Mouse (Mus musculus) embryonic facial prominence, embryonic 11.5 days (tissue): ENCODE measurements around the gene Slpi. TPM values are rescaled to one million over a fixed set of nuclear protein-coding genes. Genes with fewer than 3 reads are reported as not detected.

Source experiments
- ATAC-seq: fragments of 200-750 bp; cut with Nextera tagmentation; replicated peaks from 2 replicates; pipeline ENCODE4 v1.8.0; 2017; ENCODE audit warnings: low read depth; ENCODE audit not compliant: insufficient number of reproducible peaks, low FRiP score, low TSS enrichment
- DNase-seq: peaks from one replicate; pipeline ENCODE4 v3.0.0-alpha.2; 2015; ENCODE audit warnings: low spot score
- H3K27ac ChIP-seq: fragments of 300-500 bp; sonication (generic); replicated peaks from 2 replicates; pipeline ENCODE4 v1.5.1; 2014; ENCODE audit warnings: mild to moderate bottlenecking, low read depth, low read length, control low read depth
- H3K27me3 ChIP-seq: fragments of 300-500 bp; sonication (generic); 2 replicates; pipeline ENCODE4 v1.6.1; 2014; ENCODE audit warnings: mild to moderate bottlenecking, low read length, moderate library complexity, mixed read lengths; ENCODE audit not compliant: control insufficient read depth, insufficient read depth
- H3K36me3 ChIP-seq: fragments of 300-500 bp; sonication (generic); replicated peaks from 2 replicates; pipeline ENCODE4 v1.6.1; 2014; ENCODE audit warnings: low read depth, mild to moderate bottlenecking, low read length, moderate library complexity, mixed read lengths; ENCODE audit not compliant: control insufficient read depth, insufficient read depth
- H3K4me1 ChIP-seq: fragments of 300-500 bp; sonication (generic); 2 replicates; pipeline ENCODE4 v1.6.1; 2014; ENCODE audit warnings: low read length, mixed read lengths; ENCODE audit not compliant: control insufficient read depth, insufficient read depth
- H3K4me2 ChIP-seq: fragments of 300-500 bp; sonication (generic); 2 replicates; pipeline ENCODE4 v1.6.1; 2014; ENCODE audit warnings: low read depth, mild to moderate bottlenecking, control low read depth, low read length, moderate library complexity
- H3K4me3 ChIP-seq: fragments of 300-500 bp; sonication (generic); 2 replicates; pipeline ENCODE4 v1.5.1; 2014; ENCODE audit warnings: low read depth, low read length, control low read depth
- H3K9ac ChIP-seq: fragments of 300-500 bp; sonication (generic); replicated peaks from 2 replicates; pipeline ENCODE4 v1.6.1; 2014; ENCODE audit warnings: mild to moderate bottlenecking, control low read depth, low read length
- H3K9me3 ChIP-seq: fragments of 300-500 bp; sonication (generic); replicated peaks from 2 replicates; pipeline ENCODE4 v1.6.1; 2016; ENCODE audit warnings: mild to moderate bottlenecking, low read length, inconsistent platforms, mixed read lengths; ENCODE audit not compliant: control insufficient read depth
- WGBS: fragments of 180-500 bp; shearing (Covaris S2); extraction: QIAGEN DNeasy Blood & Tissue Kit; methylation state at CpG from one replicate; pipeline ENCODE4 v1.1.7; 2014; 5-methylcytosine and 5-hydroxymethylcytosine counted together
- polyA plus RNA-seq: library from polyadenylated mRNA; unstranded; fragments of >200 nt; fragmentation: Nextera tagmentation; extraction: Ambion mirVana; gene quantifications from 2 replicates; pipeline ENCODE4 v1.2.1, GENCODE M21; 2014

The Slpi gene
- polyA plus RNA-seq, 1 experiment from 2014 or later = 0.32 TPM

DNA sequence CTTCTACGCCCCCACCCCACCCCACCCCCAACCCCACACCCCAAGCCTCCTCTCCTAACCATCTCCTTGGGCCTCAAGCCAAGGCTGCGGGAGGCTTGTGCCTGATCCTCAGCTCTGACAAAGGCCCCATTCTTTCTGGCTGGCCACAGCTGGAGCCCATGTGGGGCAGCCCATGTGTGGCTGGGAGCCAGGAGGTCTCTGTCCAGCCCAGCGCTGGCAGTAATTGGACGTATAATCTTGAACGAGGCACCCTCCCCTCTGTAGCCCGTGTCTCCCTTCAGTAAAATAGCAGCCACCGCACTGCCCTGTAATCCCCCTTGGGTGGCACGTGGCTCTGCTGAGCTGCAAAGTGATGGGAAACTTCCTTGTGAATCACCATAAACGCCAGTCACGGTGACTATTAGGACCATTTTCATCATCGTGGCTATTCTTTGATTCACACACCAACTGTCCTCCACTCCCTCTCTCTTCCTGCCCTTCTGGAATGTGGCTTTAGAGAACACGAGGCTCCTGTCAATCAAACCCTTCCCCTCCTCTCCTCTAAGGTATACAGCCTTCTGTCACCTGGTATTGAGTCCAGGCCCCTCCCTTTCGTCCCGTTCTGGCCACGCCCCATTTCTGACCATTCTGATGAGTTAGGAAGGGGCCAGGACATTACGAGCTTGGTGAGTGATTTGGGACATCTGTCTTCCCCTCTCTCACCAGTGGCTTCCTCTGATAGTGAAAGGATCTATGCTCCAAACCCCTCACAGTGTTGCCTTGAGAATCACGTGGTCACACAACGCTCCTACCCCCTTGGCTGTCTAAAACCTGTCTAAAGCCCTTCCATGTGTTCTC is 2.8 kb downstream of the Slpi start:
- 6% methylated on average over 17 of the region's 18 CpGs for WGBS
- no peak overlapping the region; the same call in 1 of the 2 replicates for H3K4me2 ChIP-seq
- H3K27ac ChIP-seq = no peak overlapping the region
- 0 out of 2 replicates have a peak, but pooled peaks cover 3% of the 10 kb centered on the region for H3K4me1 ChIP-seq
- peak overlapping the region; percentile 22; the same call in 1 of the 2 replicates for H3K9ac ChIP-seq
- peak; percentile 61 for DNase-seq
- peak; percentile 85 for ATAC-seq
- no peaks in the 10 kb centered on the region for H3K36me3 ChIP-seq
- no peaks in the 10 kb centered on the region for H3K9me3 ChIP-seq
- no peak overlapping the region for H3K4me3 ChIP-seq
- no peaks in the 10 kb centered on the region for H3K27me3 ChIP-seq

DNA sequence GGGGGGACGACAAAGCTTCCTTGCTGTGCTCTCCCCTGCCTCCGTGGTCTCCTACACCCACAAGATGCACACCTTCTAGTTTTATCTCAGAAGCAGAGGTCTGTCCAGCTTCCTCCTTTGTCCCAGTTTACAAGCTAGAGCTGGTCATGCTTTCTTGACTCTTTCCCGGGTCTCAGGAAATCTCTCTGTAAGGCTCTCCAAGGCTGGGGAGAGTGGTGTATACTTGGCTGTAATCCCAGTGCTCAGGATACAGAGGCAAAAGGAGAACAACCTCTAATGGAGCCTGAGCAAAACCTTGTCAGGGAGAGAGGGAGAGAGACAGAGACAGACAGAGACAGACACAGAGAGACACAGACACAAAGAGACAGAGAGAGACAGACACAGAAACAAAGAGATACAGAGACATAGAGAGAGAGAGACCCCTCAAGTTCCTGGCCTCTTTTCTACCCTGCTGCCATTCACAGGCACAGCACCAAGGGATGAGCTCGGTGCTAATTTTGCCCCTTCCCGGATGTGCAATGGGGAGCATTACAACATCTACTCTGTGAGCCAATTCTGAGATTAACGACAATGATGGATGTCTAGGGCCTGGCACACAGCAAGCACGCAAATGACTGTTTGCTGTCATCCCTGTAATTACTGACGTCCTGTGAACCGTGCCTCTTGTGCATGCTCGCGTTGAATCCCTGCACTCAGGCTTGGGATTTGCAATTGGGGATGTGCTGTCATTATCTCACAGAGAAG is 5.1 kb downstream of the Slpi start:
- H3K4me3 ChIP-seq = no peak overlapping the region
- no peak for ATAC-seq
- no peaks in the 10 kb centered on the region for H3K36me3 ChIP-seq
- H3K27ac ChIP-seq = no peak overlapping the region
- no peak overlapping the region for H3K9ac ChIP-seq
- no peak overlapping the region for H3K4me2 ChIP-seq
- no peaks in the 10 kb centered on the region for H3K9me3 ChIP-seq
- H3K27me3 ChIP-seq = no peaks in the 10 kb centered on the region
- 64% methylated on average over 11 of the region's 11 CpGs for WGBS
- 0 out of 2 replicates have a peak, but pooled peaks cover 3% of the 10 kb centered on the region for H3K4me1 ChIP-seq
- DNase-seq = no peak

DNA sequence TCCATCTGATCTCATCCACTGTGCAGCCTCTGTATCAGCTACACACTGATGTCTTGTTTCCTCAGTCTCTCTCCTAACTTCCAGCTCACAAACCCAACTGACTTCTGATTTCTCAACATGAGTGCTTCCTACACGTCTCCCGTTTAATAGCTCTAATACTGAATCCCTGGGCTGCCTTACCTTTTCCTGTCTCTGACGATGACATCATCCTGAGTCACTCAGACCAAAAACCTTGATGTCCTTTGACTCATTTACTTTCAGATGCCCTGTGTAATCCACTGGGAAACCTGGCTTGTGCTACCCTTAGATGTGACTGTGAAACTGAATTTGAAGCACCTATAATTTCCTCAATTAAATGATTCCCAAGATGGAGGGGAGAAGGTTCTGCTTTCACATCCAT is 5.9 kb downstream of the Slpi start:
- H3K27me3 ChIP-seq = no peaks in the 10 kb centered on the region
- no peaks in the 10 kb centered on the region for H3K9me3 ChIP-seq
- no peak for ATAC-seq
- DNase-seq = no peak
- H3K27ac ChIP-seq = no peak overlapping the region
- H3K4me2 ChIP-seq = no peak overlapping the region
- WGBS = 85% methylated on average over 3 of the region's 3 CpGs
- 0 out of 2 replicates have a peak, but pooled peaks cover 3% of the 10 kb centered on the region for H3K4me1 ChIP-seq
- no peak overlapping the region for H3K4me3 ChIP-seq
- no peak overlapping the region for H3K9ac ChIP-seq
- no peaks in the 10 kb centered on the region for H3K36me3 ChIP-seq

DNA sequence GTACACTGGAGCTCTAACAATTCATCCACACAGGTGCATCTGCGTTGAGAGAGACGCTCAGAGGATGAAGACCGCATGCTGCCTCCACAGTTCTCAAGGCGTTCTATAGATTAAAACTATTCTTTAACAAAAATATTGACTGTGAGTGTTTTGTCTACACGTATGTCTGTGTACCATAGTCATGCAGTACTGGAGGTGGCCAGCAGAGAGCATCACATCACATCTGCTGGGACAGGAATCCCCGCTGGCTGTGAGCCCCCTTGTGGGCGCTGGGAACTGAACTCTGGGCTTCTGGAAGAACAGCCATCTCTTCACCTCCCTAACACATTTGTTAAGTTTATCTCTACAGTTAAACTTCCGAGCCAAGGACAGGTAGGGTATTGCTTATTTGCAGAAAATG is 7.2 kb downstream of the Slpi start:
- Histone ChIP-seq H3K27ac (no peak overlapping the region), H3K4me2 (no peak overlapping the region), H3K27me3 (no peaks in the 10 kb centered on the region), H3K9ac (no peak overlapping the region), H3K4me3 (no peak overlapping the region), H3K36me3 (no peaks in the 10 kb centered on the region), H3K9me3 (no peaks in the 10 kb centered on the region), H3K4me1 (0 out of 2 replicates have a peak, but pooled peaks cover 3% of the 10 kb centered on the region)
- DNase-seq (no peak), ATAC-seq (no peak)
- WGBS = 71% methylated on average over 8 of the region's 8 CpGs

DNA sequence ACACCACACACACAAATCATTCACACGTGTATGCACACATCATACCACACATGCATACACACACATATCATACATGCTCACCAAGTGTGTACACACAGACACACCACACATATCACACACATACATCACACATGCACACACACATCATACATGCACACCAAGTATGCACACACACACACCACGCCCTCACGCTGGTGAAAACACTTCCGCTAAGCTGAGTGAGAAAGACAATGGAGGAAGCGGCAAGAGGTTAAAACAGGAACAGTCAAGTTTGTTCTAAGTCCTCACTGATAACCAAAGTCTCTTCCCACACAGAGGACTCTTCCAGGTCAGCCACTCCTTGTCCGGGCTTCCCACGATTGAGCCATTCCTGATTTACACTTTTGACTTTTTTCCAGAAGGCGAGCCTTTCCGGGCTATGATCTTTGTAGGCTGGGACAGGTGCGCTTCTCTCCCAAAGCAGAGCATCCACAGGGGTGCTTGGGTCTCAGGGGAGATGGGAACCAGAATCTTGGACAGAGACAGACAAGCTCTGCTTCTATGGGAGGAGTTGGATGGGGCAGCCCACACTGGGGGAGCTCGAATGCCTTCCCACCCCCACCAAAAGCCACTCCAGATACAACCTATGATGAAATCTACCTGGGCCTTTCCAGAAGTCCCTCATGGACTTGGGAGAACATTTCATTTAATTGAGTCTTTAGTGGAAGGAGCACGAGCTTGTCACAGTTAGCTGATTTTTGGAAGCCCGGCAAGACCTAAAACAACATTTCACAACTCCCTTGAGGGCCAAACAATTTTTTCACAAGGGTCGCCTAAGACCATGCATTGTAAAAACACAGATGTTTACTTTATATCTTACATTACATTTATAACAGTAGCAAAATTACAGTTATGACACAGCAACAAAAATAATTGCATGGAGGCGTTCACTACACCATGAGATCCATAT is 11.1 kb downstream of the Slpi start:
- Histone ChIP-seq H3K9me3 (no peaks in the 10 kb centered on the region), H3K9ac (no peak overlapping the region), H3K4me2 (no peak overlapping the region), H3K4me3 (no peak overlapping the region), H3K27me3 (no peaks in the 10 kb centered on the region), H3K36me3 (no peaks in the 10 kb centered on the region), H3K27ac (no peak overlapping the region), H3K4me1 (no peaks in the 10 kb centered on the region)
- 85% methylated on average over 15 of the region's 15 CpGs for WGBS
- no peak for DNase-seq
- ATAC-seq = no peak

DNA sequence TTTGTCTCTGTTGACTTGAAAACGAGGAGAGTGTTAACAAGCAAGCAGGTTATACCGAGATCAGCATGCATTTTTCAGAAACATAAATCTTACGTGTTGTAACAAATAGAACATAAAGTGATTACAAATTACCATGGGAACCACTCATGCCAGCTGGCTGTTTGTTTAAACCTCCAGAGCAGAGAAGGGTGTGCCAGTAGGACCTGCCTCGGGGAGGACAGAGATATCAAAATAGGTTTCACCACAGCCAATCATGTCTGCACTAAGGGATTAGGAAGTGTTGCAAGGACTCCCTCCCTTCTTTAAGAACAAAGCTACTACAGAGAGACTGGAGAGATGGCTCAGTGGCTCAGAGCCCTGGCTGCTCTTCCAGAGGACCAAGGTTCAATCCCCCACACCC is 15.7 kb downstream of the Slpi start:
- Histone ChIP-seq H3K9me3 (no peaks in the 10 kb centered on the region), H3K36me3 (no peaks in the 10 kb centered on the region), H3K4me2 (no peak overlapping the region), H3K9ac (no peak overlapping the region), H3K27ac (no peak overlapping the region), H3K4me1 (no peaks in the 10 kb centered on the region), H3K4me3 (no peak overlapping the region), H3K27me3 (no peaks in the 10 kb centered on the region)
- 73% methylated on average over 4 of the region's 4 CpGs for WGBS
- no peak for ATAC-seq
- DNase-seq = no peak

DNA sequence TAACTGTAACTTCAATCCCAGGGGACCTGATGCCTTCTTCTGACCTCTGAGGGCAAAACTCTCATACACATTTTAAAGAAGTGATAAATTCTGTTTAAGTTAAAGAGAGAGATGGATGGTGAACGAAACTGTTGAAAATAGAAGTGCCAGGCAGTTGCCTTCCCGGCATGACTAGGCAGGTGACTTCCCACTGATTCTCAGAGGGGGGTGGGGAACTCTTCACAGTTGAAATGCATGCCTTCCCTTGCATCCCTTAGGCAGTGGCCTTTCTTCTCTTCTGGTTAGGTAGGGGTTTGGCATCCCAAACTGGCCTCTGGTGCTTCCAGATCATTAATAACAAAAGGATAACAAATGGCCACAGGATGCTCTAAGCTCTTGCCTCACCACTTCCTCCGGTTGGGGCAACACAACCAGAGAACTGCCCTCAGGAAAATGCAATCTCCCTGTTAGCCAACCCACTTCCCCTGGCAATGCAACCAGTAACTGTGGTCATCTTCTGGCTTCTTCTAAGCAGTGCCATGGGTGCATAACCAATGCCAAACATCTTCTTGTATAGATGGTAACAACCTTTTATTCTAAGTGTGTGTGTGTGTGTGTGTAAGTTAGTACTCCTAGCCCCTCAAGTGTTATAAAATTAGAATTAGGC is 16.4 kb downstream of the Slpi start:
- ATAC-seq (no peak), DNase-seq (no peak)
- no peak overlapping the region for H3K4me2 ChIP-seq
- no peaks in the 10 kb centered on the region for H3K27me3 ChIP-seq
- H3K9me3 ChIP-seq = no peaks in the 10 kb centered on the region
- no peaks in the 10 kb centered on the region for H3K36me3 ChIP-seq
- H3K9ac ChIP-seq = no peak overlapping the region
- WGBS = 26% methylated on average over 3 of the region's 3 CpGs
- no peak overlapping the region for H3K4me3 ChIP-seq
- no peak overlapping the region for H3K27ac ChIP-seq
- H3K4me1 ChIP-seq = no peaks in the 10 kb centered on the region
